ENCODE assay signal across 14 mouse cellular contexts in the genomic region with DNA sequence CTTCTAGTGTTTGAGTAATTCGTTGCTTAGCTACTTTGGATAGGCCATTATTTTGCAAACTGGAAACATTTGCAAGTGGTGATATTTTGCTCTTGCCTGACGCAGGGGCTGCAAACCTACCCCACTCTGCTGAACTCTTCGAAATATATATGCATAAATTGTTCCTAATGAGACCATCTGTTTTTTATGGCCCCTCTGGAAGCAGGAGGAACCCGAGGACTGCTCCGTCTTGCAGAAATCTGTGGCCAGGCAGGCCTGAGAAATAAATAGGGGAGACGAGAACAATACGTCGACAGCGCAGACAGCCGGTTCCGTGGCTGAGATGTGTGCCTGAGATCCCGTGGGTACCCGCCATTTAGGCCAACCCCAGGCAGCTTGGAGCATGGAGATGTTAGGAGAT.
A peak's percentile ranks its signal among the peaks of the same experiment; 100 is the strongest.
DNase-seq lines count a peak whose midpoint lies in the region; ATAC-seq lines count a peak whose summit lies in the region.
"Had no signal": no experiment of that assay in that cellular context is flagged by ENCODE, and none has a peak within 500 bp of the region (broad histone marks: within the 10 kb centered on the region; RNA-seq: fewer than 3 reads in every experiment).

No protein-coding gene starts in this region.

- ATAC-seq in liver, embryonic 13.5 days (ENCODE audit: low read depth), result no peak
- ATAC-seq in forebrain, embryonic 14.5 days, result peak; percentile 7; the same call in 1 of the 2 replicates
- ATAC-seq in limb, embryonic 12.5 days (ENCODE audit: insufficient number of reproducible peaks, insufficient read depth, low FRiP score, low TSS enrichment, low read depth), result no peak
- ATAC-seq in neural tube, embryonic 13.5 days (ENCODE audit: low read depth), result no peak

- H3K4me1 ChIP-seq in liver, embryonic 13.5 days (replicated peaks), result peaks cover 97% of the 10 kb centered on the region
- H3K4me1 ChIP-seq in forebrain, embryonic 14.5 days (ENCODE audit: control insufficient read depth, insufficient read depth, low read length), result peaks cover 25% of the 10 kb centered on the region
- peaks cover 67% of the 10 kb centered on the region for H3K4me1 ChIP-seq in limb, embryonic 12.5 days (replicated peaks)
- H3K4me1 ChIP-seq in neural tube, embryonic 13.5 days (replicated peaks), result peaks cover 66% of the 10 kb centered on the region

- no peaks in the 10 kb centered on the region for H3K9me3 ChIP-seq in liver, embryonic 13.5 days (replicated peaks)
- no peaks in the 10 kb centered on the region for H3K9me3 ChIP-seq in forebrain, embryonic 14.5 days (replicated peaks; ENCODE audit: control insufficient read depth, low read length)
- no peaks in the 10 kb centered on the region for H3K9me3 ChIP-seq in limb, embryonic 12.5 days
- H3K9me3 ChIP-seq in neural tube, embryonic 13.5 days, result no peaks in the 10 kb centered on the region
- H3K9me3 ChIP-seq: G1E; limb, embryonic 15.5 days; lung, embryonic 15.5 days had no signal

- no peaks in the 10 kb centered on the region for H3K36me3 ChIP-seq in liver, embryonic 13.5 days
- no peaks in the 10 kb centered on the region for H3K36me3 ChIP-seq in forebrain, embryonic 14.5 days (ENCODE audit: control insufficient read depth, insufficient read depth, low read length)
- no peaks in the 10 kb centered on the region for H3K36me3 ChIP-seq in limb, embryonic 12.5 days
- no peaks in the 10 kb centered on the region for H3K36me3 ChIP-seq in neural tube, embryonic 13.5 days
- H3K36me3 ChIP-seq: G1E; limb, embryonic 15.5 days; lung, embryonic 15.5 days had no signal

- 0 out of 2 replicates have a peak overlapping the region, but pooled peaks have one; percentile 97 for H3K27ac ChIP-seq in liver, embryonic 13.5 days
- peak overlapping the region; percentile 76; the same call in 1 of the 2 replicates for H3K27ac ChIP-seq in forebrain, embryonic 14.5 days (ENCODE audit: low read depth, low read length)
- H3K27ac ChIP-seq in limb, embryonic 12.5 days, result no peak overlapping the region
- H3K27ac ChIP-seq in neural tube, embryonic 13.5 days (replicated peaks), result peak overlapping the region; percentile 72
- H3K27ac ChIP-seq: limb, embryonic 15.5 days; lung, embryonic 15.5 days had no signal

- peaks cover 49% of the 10 kb centered on the region for H3K27me3 ChIP-seq in liver, embryonic 13.5 days
- H3K27me3 ChIP-seq in forebrain, embryonic 14.5 days (replicated peaks; ENCODE audit: control insufficient read depth, insufficient read depth, low read length), result no peaks in the 10 kb centered on the region; the same call in 1 of the 2 replicates
- H3K27me3 ChIP-seq in limb, embryonic 12.5 days, result peaks cover 93% of the 10 kb centered on the region
- peaks cover 80% of the 10 kb centered on the region for H3K27me3 ChIP-seq in neural tube, embryonic 13.5 days

- 58% methylated on average over 13 of the region's 13 CpGs for WGBS in liver, embryonic 13.5 days (ENCODE audit: insufficient replicate concordance)
- WGBS in forebrain, embryonic 14.5 days, result 9% methylated on average over 13 of the region's 13 CpGs
- 1% methylated on average over 13 of the region's 13 CpGs for WGBS in limb, embryonic 12.5 days
- WGBS in neural tube, embryonic 13.5 days, result 7% methylated on average over 13 of the region's 13 CpGs

- no peak overlapping the region for H3K9ac ChIP-seq in liver, embryonic 13.5 days
- H3K9ac ChIP-seq in forebrain, embryonic 14.5 days (ENCODE audit: low read length), result no peak overlapping the region
- no peak overlapping the region for H3K9ac ChIP-seq in limb, embryonic 12.5 days (replicated peaks)
- H3K9ac ChIP-seq in neural tube, embryonic 13.5 days, result no peak overlapping the region
- H3K9ac ChIP-seq: limb, embryonic 15.5 days; lung, embryonic 15.5 days had no signal

- no peak for DNase-seq in liver, embryonic 13.5 days
- no peak for DNase-seq in liver
- peak; percentile 53 for DNase-seq in forebrain, embryonic 14.5 days (ENCODE audit: low spot score)
- no peak for DNase-seq in c-Kit-positive CD71-positive TER-119-positive erythroid progenitor cells, embryonic 14.5 days (ENCODE audit: low spot score)
- no peak for DNase-seq in heart, adult 9 months (ENCODE audit: low spot score in 2 of 2)
- DNase-seq: kidney, adult 9 months; layer of hippocampus, postnatal 36 days; right cerebral cortex, postnatal 14 days; thymus, postnatal 4 days had no signal

- H3K4me2 ChIP-seq in liver, embryonic 13.5 days, result 0 out of 2 replicates have a peak overlapping the region, but pooled peaks have one; percentile 87
- H3K4me2 ChIP-seq in forebrain, embryonic 14.5 days (ENCODE audit: low read length), result no peak overlapping the region
- H3K4me2 ChIP-seq in limb, embryonic 12.5 days, result peak overlapping the region; percentile 58; the same call in 1 of the 2 replicates
- no peak overlapping the region; the same call in 1 of the 2 replicates for H3K4me2 ChIP-seq in neural tube, embryonic 13.5 days
- H3K4me2 ChIP-seq: limb, embryonic 15.5 days; lung, embryonic 15.5 days had no signal

- H3K4me3 ChIP-seq in liver, embryonic 13.5 days (replicated peaks), result no peak overlapping the region
- H3K4me3 ChIP-seq in forebrain, embryonic 14.5 days (ENCODE audit: low read depth, low read length), result no peak overlapping the region
- H3K4me3 ChIP-seq in limb, embryonic 12.5 days (replicated peaks), result no peak overlapping the region
- no peak overlapping the region for H3K4me3 ChIP-seq in neural tube, embryonic 13.5 days
- H3K4me3 ChIP-seq: limb, embryonic 15.5 days; lung, embryonic 15.5 days had no signal

Comparison
In these comparisons a context has a peak if more than half of its experiments do, and no peak if none do; other contexts are left out.
1. H3K4me2 ChIP-seq: peak in liver, embryonic 13.5 days (single experiment) and limb, embryonic 12.5 days (single experiment); none in forebrain, embryonic 14.5 days (single experiment) and neural tube, embryonic 13.5 days (single experiment).